Mouse (Mus musculus): ENCODE results near the gene Srarp.

The Srarp gene

DNA sequence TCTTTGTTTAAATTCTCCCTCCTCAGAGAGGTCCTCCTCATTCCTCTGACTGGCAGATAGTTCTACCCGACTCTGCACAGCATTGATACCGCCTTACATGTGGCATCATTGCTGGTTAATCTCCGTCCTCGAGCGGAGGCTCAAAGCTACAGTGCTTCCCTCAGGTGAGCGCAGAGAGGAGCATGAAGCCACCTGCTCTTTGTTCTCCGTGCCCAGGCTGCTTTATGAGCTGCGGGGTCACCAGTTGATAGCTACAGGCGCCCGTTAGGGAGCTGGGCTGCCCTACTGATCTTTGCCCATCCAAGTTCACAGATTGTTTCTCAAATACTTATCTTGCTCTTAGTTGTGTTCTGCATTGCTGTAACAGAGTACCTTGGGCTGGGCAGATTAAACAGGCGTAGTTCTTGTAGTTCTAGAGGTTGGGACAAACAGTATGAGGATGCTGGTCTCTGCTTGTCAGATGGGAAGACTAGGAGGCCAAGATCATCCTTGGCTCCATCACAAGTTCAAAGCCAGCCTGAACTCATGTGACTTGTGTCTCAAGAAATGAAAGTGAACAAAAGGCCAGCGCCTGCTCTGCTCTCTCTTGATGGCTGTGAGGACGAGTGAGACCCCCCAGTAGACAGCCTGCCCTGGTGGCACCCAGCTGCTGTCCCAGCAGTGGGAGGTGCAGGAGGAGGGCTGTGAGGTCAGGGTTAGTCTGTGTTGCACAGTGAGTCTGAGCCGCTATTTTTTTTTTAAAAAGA, 20.5 kb upstream of the Srarp start:
- no peak for DNase-seq

DNA sequence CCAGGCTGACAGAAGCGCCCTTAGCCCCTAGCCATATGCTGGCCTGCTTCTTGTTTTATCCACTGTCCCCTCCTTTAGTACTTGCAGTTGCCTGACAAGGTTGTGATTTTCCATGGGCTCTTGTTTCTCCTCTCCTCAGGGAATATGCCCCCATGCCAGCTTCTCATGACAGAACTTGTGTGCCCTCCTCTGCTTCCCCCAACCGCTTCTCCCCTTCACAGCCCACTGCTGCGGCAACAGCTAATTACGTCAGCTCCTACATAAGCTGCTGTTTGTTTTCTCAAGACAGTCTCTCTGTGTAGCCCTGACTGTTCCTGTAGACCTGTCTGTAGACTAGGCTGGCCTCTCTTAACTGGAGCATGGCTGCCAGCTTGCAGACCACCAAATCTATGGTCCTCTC, 19.6 kb upstream of the Srarp start:
- no peak for DNase-seq

DNA sequence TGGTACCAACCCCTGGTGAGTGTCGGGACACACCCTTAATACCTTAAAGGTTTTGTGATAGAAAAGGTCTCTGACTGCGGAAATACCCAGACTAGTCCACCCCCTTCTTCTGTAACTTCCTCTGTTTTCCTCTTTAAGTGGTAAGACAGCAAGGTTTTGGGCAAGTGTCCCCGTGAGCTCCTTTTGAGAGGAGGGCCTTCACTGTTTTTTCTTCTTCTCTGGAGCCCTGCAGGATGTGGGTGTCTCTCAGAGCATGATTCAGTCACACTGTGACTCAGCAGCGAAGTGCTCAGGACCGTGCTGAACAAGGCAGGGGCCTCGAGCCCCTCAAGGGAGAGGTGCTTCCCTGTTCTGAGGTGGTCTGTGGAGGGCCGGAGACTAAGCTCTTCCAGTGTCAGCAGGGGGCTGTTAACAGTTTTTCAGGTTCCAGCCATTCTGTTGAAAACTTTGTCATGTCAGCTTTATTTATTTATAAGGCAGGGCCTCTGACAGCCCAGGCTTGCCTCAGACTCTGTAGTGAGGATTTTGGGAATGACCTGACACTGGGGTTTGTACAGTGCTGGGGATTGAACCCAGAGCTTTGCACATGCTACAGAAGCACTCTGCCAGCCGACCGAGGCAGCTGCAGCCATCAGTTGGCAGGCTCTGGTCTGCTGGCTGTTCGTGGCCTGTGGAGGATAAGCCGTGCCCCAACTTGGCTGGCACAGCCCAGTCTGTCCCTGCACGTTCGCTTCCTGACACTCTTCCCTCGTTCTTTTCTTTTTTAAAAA, 18.9 kb upstream of the Srarp start:
- no peak for DNase-seq

DNA sequence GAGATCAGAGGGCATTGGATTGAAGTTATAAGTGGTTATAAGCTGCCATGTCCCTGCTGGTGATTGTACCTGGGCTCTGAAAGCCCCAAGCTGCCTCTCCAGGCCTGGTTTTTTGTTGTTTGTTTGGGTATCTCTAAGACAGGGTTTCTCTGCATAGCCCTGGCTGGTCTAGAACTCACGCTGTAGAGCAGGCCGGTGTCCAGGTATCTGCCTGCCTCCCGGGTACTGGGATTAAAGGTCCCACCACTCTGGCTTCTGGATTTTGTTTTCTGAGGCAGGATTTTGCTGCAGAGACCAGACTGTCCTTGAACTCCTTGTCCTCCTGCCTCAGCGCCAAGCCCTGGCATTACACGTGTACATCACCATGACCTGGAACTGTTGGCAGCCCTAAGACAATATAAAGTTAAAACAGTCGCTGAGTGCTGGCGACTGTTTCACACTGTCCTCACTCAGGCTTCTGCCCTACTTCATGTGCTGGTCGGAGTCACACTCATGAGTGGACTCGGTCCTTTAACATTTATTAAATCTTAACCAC, 16.1 kb upstream of the Srarp start:
- no peak for DNase-seq

DNA sequence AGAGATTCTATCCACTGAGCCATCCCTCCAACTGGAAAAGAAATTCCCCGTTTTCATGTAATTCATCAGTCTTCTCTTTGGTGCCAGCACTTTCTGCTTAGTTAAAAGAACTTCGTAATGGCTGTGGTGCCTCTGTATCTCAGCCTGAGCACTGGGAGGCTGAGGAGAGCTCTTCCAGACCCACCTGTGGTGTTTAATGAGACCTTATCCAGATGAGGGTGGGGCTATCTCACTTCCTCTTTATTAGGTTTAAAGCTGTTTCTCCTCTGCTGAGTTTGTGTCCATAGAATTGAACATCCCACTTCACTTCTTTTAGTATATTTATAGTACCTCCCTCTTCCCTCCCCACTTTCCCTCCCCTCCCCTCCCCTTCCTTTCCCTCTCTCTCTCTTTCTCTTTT, 15.3 kb upstream of the Srarp start:
- no peak for DNase-seq

DNA sequence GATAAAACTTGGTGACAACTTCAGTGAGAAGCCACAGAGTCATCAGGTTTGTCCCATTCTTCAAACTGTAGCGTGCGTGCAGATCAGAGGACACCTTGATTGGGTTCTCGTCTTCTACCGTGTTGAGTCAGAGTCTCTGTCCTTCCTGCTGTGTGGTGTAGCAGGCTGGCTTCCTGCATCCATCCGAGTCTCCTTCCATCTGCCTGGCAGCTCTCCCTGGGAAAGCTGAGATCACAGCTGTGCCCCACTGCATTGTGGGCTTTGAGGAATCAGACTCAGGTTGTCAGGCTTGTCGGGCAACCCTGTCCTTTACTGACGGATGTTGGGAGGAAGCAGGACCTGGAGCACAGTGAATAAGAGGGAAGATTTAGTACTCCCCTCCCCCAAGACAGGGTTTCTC, 10.3 kb upstream of the Srarp start:
- DNase-seq = no peak

DNA sequence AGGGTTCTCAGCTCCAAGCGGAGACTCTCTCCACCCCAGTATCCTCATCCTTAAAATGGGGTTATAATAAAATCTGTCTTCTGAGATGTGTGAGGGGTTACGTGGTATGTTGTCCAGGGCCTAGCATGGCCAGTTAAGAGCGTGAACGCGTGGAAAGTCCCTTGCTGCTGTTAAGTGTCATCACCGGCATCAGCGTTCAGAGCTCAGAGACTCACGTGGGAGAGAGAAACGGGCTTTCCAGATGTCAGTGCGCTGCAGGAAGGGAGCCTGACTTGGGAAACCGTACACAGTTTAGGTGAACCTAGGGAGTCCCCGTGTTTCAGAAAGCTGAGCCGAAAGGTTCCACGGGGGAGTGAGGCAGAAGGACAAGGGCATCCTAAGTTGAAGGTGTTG, 9.4 kb upstream of the Srarp start:
- DNase-seq = no peak

DNA sequence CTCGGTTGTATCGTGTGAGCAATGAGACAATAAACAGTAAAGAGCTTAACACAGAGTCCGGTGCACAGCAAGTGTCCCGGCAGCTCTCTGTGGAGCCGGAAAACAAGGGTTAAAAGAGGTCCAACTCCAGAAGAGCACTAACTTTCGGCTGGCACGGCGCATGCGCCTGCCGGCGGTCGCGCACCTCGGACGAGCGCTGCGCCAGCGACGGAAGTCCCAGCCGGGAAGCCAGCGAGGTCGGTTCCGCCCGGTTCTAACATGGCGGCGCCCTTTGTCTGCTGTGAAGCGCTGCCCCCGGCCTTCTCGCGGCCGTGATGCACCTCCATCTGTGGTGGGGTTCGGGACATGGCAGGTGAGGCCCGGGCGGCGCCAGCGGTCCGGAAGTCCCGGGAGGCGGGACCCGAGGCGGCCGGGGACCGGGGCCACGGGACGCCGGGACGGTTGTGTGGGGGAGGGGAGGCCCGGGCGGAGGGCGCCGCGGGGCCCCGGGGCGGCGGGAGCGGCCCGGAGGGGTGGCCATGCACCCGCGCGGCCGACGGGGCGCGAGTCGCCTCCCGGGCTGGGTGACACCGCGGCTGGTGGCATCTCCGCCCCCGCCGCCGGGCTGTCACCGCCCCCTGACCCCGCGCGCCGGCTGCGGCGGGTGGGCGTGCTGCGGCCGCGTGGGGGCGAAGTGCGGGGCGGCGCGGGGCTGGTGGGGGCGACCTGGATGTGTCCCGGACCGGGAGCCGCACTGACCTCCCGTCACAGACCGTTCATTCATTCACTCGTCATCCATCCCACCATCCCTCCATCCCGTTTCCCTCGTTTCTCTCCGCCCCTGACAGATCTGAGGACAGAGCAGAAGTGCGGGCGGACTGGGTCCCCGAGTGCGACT, 8.8 kb upstream of the Srarp start, which contains the start of gene Zbtb17:
Zbtb17 (plus strand) TSS at position 204 of the 877 bp plus-strand sequence.
- peak; percentile 94 for DNase-seq

DNA sequence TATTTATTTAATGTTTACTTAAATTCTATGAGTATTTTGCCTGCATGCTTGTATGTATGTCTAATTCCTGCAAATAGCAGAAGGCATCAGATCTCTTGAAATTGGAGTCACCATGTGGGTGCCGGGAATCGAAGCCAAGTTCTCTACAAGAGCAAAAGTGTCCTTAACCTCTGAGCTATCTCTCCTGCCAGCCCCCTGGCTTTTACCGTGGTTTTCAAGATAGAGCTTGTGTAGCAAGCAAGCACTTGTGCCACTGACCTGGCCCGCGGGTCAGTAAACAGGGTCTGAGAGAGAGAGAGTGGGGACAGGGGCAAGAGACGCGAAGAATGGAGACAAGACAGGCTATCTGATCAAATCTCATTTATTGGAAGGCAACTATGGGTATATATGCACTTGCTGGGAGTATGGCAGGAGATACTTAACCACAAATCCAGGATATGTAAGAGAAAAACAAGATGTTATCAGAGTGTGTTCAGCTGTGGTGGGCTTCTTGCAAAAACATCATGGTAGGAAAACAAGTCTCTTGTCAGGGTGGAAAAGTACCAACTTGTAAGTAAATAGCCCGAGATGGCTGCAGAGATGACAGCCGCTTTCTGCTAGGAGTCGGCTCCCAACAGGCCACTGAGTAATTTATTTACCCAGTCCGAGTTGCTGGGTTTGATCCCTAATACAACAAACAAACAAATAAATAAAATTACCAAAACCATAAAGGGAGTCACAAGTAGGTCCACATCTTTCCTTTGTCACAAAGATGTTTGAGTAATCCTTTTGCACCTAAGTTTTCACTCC, 7.9 kb upstream of the Srarp start:
- DNase-seq = no peak

DNA sequence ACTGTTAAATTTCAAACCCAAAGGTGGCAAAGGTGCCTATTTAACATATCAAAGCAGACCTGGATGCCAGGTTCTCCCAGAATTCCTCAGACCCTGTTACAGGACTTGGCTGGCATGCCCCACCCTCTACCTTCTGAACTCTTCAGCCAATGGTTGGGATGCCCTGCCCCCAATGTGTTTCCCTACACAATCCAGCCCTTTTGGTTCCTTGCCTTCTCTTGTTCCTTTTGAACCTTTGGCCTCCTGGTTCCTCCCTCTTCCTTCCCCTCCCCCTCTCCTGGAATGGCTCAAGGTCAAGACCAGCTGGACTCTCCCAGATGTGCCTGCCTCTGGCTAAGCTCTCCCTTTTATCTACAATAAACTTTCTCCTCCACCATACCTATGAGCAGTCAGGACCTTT, 5.0 kb upstream of the Srarp start:
- DNase-seq = no peak

DNA sequence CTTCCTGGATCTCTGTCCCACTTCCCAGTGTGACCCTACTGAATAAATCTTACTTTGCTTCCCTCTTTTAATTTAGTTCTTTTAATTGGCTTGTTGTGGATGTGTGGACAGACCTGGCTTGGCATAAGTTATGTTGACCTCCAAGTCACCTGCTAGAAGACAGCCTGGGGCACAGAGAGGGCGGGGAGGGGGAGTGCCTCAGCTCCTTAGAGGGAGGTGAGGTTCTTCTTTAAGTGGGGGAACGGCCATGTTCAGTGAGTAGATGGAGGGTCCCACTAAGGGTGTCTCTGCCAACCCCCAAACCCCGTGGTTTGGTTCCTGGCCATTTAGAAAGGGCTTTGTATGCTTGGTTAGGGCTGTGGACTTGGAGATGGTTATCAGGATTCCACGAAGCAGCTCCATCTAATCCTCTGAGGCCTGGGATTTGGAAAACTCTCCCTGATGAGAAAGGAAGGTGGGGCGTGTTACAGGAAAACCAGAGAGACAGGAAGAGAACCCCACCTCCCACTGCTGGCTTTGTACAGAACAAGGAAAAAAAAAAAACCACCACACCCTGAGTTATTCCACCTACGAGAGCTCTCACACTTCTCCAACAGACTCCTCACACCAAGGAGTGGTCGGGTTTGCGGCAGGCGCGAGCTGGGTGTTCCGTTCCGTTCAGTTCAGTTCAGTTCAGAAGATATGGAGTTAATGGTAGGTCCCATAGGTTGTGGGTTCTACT, 3.3 kb upstream of the Srarp start:
- DNase-seq = no peak

DNA sequence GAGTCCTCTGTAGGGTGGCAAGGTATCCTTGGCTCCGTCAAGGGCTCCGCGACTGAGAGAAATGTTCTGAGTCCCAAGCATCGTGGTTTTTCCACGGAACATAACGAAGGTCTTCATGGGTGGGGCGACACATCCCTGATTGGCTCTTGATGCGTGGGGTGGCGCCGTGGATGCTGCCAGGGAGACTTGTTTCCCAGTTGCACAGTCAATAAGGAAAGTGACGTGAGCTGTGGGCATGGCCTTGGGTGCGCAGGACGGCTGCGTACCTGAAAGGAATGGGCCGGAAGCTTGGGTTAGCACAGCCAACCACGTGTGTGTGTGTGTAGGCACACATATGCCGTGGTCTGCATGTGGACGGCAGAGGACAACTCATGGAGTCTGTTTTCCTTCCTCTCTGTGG, 2.7 kb downstream of the Srarp start:
- DNase-seq = no peak

DNA sequence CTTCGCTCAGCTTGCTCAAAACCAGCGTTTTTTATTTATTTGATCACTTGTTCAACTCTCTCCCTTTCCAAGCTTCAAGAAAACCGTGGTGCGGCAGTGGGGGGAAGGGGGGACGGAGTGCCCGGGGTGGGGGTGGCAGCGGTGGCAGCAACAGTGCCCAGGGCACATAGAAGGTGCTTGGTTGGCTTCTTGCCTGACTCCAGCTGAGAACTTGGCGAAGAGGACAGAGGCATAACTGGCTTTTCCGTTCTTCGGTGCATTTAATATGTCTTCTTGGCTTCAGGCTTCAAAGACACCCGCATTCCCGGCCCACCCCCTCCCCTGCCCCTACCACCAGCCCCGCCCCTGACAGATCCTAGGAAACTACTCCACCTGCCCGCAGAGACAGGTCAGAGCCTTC, 3.2 kb downstream of the Srarp start:
- DNase-seq = no peak

DNA sequence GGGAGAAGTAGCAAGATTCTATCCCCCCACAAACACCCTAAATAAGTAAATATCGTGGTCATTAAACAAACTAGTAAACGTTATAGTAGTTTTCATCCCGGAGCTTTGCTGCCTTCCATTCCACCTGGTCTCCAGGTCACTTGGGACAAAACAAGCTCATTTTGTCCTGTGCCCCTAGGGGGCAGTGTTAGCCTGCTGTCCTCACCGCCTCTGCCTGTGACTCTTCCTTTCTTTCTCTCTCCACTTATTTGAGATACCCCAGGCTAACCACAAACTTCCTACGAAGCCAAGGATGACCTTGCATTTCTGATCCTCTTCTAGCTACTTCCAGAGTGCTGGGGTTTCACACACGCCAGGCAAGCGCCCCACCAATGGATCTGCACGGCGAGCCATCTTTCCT, 4.9 kb downstream of the Srarp start:
- peak; percentile 79 for DNase-seq

DNA sequence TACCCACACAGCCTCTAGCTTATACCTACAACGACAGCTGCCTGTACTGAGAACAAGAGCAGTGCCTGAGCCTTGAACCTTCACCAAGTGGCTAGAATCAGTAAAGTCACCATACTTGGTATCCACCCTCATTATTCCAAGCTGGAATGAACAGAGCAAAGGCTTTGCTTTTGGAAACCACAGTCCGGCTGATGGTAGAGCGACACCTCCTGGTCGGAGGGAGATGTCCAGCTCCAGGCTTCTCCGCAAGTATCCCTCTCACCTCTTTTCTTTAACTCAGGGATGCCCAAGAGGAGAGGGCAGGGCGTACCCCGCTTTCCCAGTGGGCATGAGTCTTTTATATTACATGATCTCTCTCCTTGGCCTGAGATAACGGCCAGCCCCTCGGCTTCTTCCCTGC, 6.1 kb downstream of the Srarp start:
- DNase-seq = peak; percentile 66

DNA sequence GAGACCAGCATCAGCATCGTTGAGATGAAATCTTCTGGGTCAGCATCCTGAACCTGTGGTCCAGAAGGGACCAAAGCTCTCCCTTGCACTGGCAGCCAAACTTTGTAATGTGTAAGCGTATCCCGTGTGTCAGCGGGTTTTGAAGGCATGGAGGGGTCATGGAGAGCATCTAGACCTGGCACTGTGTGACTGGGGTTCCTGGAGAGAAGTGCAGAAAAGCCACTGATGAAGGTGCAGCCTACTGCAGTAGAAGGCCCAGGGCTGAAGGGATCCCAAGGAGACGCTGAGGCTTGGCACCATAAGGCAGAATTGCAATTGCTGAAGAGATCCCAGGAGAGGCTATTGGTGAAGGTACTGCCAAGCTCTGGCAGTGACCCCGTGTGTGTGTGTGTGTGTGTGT, 6.5 kb downstream of the Srarp start:
- DNase-seq = no peak

DNA sequence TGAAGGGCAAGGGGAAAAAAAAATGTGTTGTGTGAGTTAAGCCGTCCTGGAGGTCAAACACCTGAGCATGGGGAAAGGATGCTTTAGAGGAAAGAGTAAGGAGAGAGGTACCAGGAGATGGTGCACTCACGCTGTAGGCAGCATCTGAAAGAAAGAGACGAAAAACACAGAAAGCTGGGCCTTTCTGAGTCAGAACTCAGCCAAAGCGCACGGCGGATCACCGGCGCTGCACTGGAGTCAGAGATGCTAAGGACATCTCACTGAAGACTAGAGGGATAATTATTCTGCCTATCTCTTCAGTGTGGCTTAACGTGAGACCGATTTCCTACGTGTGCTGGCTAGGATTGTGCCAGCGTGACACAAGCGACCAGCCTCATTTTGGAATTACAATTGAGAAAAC, 8.0 kb downstream of the Srarp start:
- DNase-seq = no peak

DNA sequence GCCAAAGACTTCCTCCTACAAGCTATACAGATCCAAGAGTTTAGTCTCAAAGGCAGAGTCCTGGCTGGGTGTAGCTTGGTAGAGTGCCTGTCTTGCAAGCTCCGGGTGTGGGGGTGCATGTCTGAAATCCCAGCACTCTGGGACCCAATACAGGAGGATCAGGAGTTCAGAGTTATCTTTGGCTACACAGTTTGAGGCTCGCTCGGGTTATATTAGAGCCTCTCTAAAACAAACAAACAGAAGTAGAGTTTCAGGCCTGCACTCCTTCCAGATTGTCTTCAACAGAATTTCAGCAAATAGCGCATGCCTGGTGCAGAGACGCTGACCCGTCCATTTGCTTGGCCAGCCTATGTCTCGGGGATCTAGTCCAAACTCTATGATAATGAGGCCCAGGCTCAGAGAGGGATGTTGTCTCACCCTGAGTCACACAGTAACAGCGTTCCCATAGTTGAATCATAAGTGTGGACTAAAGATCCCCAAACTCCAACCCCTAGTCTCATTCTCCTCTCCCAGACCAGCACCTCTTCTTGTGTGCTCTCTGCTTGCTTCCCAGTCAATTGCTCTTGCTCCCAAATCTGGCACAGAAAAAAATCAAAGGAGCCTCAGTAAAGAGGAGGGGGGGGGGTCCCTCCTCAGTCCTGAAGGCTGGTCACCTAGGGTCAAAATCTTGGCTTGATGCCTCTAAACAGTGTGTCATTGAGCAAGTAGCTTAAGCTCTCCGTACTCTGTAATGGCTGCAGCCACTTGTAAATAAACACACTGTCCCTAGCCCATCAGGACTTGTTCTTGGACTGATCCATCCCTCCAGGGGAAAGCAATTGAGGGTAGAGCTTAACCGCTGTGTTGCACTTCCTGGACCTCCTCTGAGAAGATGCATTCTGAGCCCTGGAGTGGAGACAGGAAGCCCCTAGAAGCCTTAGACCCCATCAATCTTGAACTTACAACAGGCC, 8.8 kb downstream of the Srarp start:
- DNase-seq = peak; percentile 65

DNA sequence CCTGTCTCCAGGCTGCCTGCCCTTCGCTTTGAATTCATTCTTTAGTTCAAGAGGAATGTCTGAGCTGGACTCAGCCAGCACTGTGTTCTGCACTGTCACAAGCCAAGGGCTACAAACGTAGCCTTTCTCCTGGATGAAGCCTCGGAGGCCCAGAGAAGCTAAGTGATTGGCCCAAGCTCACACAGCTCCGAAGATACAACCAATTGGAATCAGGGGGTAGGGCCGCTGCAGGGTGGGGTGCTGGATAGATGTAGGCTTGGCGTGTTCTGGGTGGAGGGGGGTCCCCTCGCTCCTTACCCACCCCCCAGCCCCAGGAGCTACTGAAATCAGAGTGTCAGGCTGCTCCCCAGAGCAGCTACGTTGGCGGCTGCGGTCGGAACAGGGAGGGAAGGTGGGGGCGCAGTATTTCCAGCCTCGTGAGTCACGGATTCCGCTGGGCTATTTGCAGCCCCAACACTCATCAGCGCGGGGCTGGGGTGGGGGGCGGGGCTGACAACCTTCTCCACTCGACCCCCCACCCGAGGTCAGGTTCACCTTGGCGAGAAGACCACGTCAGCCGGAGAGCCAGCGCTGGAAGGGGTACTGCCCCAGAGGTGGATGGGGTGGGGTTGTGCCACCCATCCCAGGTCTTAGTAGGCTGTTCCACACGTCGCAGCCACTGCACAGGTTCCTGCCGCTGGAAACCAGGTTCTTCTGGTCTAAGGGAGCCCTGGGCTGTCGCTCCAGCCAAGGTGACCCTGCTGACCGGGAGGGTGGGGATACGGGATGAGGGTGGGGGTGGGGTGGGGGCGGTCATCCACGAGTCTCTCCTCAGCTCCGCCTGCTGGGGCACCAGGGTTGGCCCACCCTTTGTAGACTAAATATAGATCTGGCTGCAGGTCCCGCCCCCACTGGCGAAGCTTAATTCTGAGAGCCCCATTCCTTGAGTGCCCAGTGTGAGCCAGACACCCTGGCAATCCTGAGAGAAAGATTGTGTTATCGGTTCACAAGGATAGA, 10.1 kb downstream of the Srarp start:
- DNase-seq = peak; percentile 75
